Mouse (Mus musculus): ENCODE results near the gene Gm21958. TPM values are rescaled to one million over a fixed set of nuclear protein-coding genes. Genes with fewer than 3 reads are reported as not detected.

Gm21958 gene
- polyA plus RNA-seq, 1 experiment from 2014 or later = 1.0 TPM

DNA sequence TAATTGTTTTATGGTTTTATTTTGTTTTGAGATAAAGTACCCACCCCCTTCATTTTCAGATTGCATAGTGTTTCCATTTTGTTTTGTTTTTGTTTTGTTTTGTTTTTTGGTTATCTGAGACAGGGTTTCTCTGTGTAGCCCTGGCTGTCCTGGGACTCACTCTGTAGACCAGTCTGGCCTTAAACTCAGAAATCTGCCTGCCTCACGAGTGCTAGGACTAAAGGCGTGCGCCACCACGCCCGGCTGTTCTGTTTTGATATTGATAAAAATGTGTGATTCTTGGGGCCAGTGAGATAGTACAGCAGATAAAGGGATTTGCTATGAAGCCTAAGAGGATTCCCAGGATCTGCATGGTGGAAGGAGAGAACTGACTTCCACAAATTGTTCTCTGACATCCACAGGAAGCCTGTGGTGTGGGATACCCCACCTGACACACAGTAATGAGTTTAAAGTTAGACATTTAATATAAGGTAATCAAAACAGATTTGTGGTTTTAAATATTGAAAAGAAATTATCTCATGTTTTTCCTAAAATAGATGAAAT, 14.3 kb downstream of the Gm21958 start:
- Histone ChIP-seq H3K4me1 (replicated peaks; ENCODE audit: control insufficient read depth, insufficient read depth, low read length) (no peaks in the 10 kb centered on the region), H3K27me3 (ENCODE audit: control insufficient read depth, insufficient read depth, low read length) (no peaks in the 10 kb centered on the region), H3K36me3 (ENCODE audit: control insufficient read depth, insufficient read depth, low read length) (peaks cover 5% of the 10 kb centered on the region; the same call in 1 of the 2 replicates), H3K4me2 (ENCODE audit: low read depth, low read length, severe bottlenecking) (no peak overlapping the region), H3K27ac (ENCODE audit: low read depth, low read length) (no peak overlapping the region), H3K9me3 (ENCODE audit: control insufficient read depth, low read length) (no peaks in the 10 kb centered on the region), H3K4me3 (ENCODE audit: low read depth, low read length) (no peak overlapping the region), H3K9ac (ENCODE audit: low read length) (no peak overlapping the region)
- WGBS = 92% methylated on average over 5 of the region's 5 CpGs
- DNase-seq (ENCODE audit: low spot score) (no peak), ATAC-seq (replicated peaks; ENCODE audit: low FRiP score) (no peak)

DNA sequence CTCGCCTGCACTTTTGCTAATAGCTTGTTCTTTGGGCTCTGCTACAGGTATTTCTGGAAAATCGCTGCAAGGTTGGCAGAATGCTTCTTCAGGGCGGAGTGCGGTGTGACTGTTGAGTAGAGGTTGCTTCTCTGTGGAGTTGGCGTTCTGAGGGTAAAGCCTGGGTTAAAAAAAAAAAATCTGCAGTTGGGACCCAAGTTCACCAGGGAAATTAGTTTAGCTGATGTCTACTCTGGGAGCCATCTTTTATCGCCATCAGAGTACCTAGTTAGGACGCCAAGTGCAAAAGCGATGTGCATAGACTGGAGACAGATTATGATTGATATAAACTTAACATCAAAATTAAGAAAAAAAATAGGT, 21.1 kb downstream of the Gm21958 start:
- H3K27me3 ChIP-seq (ENCODE audit: control insufficient read depth, insufficient read depth, low read length) = no peaks in the 10 kb centered on the region
- no peaks in the 10 kb centered on the region; the same call in 1 of the 2 replicates for H3K4me1 ChIP-seq (replicated peaks; ENCODE audit: control insufficient read depth, insufficient read depth, low read length)
- DNase-seq (ENCODE audit: low spot score) (no peak), ATAC-seq (replicated peaks; ENCODE audit: low FRiP score) (no peak)
- H3K4me2 ChIP-seq (ENCODE audit: low read depth, low read length, severe bottlenecking) = peak overlapping the region; percentile 47
- no peaks in the 10 kb centered on the region for H3K9me3 ChIP-seq (ENCODE audit: control insufficient read depth, low read length)
- H3K4me3 ChIP-seq (ENCODE audit: low read depth, low read length) = peak overlapping the region; percentile 75
- H3K36me3 ChIP-seq (ENCODE audit: control insufficient read depth, insufficient read depth, low read length) = no peaks in the 10 kb centered on the region
- peak overlapping the region; percentile 73 for H3K9ac ChIP-seq (ENCODE audit: low read length)
- under 1% methylated on average over 8 of the region's 8 CpGs for WGBS
- peak overlapping the region; percentile 48; the same call in 1 of the 2 replicates for H3K27ac ChIP-seq (ENCODE audit: low read depth, low read length)

DNA sequence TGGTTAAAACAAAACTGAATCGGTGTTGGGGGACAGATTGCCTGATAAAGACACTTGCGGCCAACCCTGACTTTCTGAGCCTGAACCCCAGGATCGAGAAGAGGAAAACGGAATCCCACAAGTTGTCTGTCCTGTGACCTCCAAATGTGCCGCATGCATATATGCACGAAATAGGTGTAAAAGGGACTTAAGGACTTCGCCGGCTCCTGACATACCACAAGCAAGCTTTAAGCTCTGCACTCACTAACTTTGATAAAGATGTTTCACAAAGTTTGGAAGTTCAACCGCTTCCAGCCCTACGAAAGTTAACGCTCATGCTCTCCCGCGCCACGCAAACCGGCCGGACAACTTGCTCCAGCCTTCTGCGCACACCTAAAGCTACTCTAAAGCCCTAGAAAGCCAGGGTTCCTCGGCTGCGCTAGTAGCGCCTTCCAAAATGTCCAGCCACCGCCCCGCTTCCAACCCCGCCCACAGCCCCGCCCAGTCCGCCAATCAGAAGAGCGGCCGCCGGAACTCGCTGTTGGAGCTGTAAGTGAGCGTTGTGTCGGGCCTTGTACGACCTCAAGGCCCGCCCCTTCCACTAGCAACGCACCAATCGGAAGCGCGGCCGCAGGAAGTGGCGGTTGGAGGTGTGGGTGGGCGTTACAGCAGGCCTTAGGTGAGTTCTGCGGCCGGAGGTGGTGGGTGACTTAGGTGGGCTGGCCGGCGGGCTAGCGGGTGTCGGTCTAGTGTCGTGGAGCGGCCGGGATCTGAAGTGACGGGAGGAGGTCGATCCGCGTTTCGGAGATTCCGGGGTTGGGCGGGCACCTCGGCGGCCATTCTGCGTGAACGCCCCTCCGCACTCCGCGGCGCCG, 21.7 kb downstream of the Gm21958 start, which contains the start of gene Supt20:
Supt20 (plus strand) TSS at position 606 of the 854 bp plus-strand sequence.
- peak within 1 kb of the TSS; percentile 48; the same call in 1 of the 2 replicates for H3K27ac ChIP-seq (ENCODE audit: low read depth, low read length)
- H3K4me2 ChIP-seq (ENCODE audit: low read depth, low read length, severe bottlenecking) = peak within 1 kb of the TSS; percentile 84
- WGBS = 2% methylated on average over 65 of the region's 65 CpGs
- peak within 1 kb of the TSS; percentile 75 for H3K4me3 ChIP-seq (ENCODE audit: low read depth, low read length)
- H3K9ac ChIP-seq (ENCODE audit: low read length) = peak within 1 kb of the TSS; percentile 73
- DNase-seq (ENCODE audit: low spot score) = peak; percentile 96
- no peaks in the 10 kb centered on the region; the same call in 1 of the 2 replicates for H3K4me1 ChIP-seq (replicated peaks; ENCODE audit: control insufficient read depth, insufficient read depth, low read length)
- no peaks in the 10 kb centered on the region for H3K27me3 ChIP-seq (ENCODE audit: control insufficient read depth, insufficient read depth, low read length)
- ATAC-seq (replicated peaks; ENCODE audit: low FRiP score) = peak; percentile 98
- H3K36me3 ChIP-seq (ENCODE audit: control insufficient read depth, insufficient read depth, low read length) = no peaks in the 10 kb centered on the region
- no peaks in the 10 kb centered on the region for H3K9me3 ChIP-seq (ENCODE audit: control insufficient read depth, low read length)

DNA sequence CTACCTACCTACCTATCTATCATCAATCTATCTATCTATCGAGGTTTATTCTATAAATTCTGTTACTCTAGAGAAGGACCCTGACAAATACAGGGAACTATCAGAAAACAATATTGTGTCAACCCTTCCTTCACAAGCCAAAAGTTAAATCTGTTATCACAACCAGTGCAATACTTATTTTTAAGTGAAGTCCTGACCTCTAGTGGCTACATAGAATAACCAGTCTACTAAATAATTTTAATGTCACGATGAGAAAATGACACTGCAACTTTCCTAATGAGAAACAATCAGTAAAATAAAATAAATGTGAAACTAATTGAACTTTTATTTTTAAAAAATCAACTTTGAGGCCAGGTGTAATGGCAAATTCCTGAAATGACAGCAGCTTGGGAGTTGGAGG, 25.1 kb downstream of the Gm21958 start:
- Histone ChIP-seq H3K4me2 (ENCODE audit: low read depth, low read length, severe bottlenecking) (no peak overlapping the region), H3K9me3 (ENCODE audit: control insufficient read depth, low read length) (no peaks in the 10 kb centered on the region), H3K4me1 (replicated peaks; ENCODE audit: control insufficient read depth, insufficient read depth, low read length) (no peaks in the 10 kb centered on the region; the same call in 1 of the 2 replicates), H3K27ac (ENCODE audit: low read depth, low read length) (no peak overlapping the region), H3K9ac (ENCODE audit: low read length) (no peak overlapping the region), H3K27me3 (ENCODE audit: control insufficient read depth, insufficient read depth, low read length) (no peaks in the 10 kb centered on the region), H3K36me3 (ENCODE audit: control insufficient read depth, insufficient read depth, low read length) (no peaks in the 10 kb centered on the region), H3K4me3 (ENCODE audit: low read depth, low read length) (no peak overlapping the region)
- 61% methylated on average over 2 of the region's 2 CpGs for WGBS
- DNase-seq (ENCODE audit: low spot score) (no peak), ATAC-seq (replicated peaks; ENCODE audit: low FRiP score) (no peak)

DNA sequence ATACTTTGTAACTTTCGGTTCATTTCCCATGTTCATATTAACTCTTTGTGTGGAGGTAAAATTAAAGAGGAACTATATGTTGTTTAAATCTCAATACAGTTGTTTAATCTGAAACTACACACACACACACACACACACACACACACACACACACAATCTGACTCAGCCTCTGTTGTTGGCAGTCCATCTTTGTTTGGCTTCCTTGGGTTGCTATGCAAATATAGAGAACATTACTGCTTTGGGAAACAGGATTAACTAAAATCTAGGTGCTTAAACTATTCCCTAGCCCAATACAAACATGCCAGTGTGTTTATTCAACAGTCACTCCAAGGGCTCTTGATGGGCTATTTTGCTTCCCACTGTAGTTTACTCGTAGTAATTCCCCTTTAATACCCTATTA, 26.9 kb downstream of the Gm21958 start:
- ATAC-seq (replicated peaks; ENCODE audit: low FRiP score) (no peak), DNase-seq (ENCODE audit: low spot score) (no peak)
- 67% methylated on average over 2 of the region's 2 CpGs for WGBS
- H3K4me3 ChIP-seq (ENCODE audit: low read depth, low read length) = no peak overlapping the region
- H3K9ac ChIP-seq (ENCODE audit: low read length) = no peak overlapping the region
- H3K4me2 ChIP-seq (ENCODE audit: low read depth, low read length, severe bottlenecking) = no peak overlapping the region
- no peaks in the 10 kb centered on the region; the same call in 1 of the 2 replicates for H3K4me1 ChIP-seq (replicated peaks; ENCODE audit: control insufficient read depth, insufficient read depth, low read length)
- no peaks in the 10 kb centered on the region for H3K36me3 ChIP-seq (ENCODE audit: control insufficient read depth, insufficient read depth, low read length)
- H3K27ac ChIP-seq (ENCODE audit: low read depth, low read length) = no peak overlapping the region
- no peaks in the 10 kb centered on the region for H3K9me3 ChIP-seq (ENCODE audit: control insufficient read depth, low read length)
- no peaks in the 10 kb centered on the region for H3K27me3 ChIP-seq (ENCODE audit: control insufficient read depth, insufficient read depth, low read length)

DNA sequence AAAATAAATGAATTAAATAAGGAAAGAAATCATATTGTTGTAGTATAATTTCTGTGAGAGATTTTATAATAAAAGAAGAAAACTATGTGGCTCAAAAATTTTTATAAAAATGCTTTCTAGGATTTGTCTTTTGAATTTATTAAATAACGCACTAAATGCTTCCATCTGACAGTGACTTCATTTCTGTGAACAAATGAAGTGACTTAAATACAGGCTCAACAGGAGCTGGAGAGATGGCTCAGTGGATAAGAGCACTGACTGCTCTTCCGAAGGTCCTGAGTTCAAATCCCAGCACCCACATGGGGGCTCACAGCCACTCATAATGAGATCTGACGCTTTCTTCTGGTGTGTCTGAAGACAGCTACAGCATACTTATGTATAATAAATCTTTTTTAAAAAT, 29.0 kb downstream of the Gm21958 start:
- H3K27ac ChIP-seq (ENCODE audit: low read depth, low read length) = no peak overlapping the region
- no peaks in the 10 kb centered on the region for H3K36me3 ChIP-seq (ENCODE audit: control insufficient read depth, insufficient read depth, low read length)
- no peaks in the 10 kb centered on the region for H3K9me3 ChIP-seq (ENCODE audit: control insufficient read depth, low read length)
- ATAC-seq (replicated peaks; ENCODE audit: low FRiP score) (no peak), DNase-seq (ENCODE audit: low spot score) (no peak)
- no peak overlapping the region for H3K4me3 ChIP-seq (ENCODE audit: low read depth, low read length)
- H3K4me1 ChIP-seq (replicated peaks; ENCODE audit: control insufficient read depth, insufficient read depth, low read length) = no peaks in the 10 kb centered on the region
- no peak overlapping the region for H3K4me2 ChIP-seq (ENCODE audit: low read depth, low read length, severe bottlenecking)
- H3K27me3 ChIP-seq (ENCODE audit: control insufficient read depth, insufficient read depth, low read length) = no peaks in the 10 kb centered on the region
- H3K9ac ChIP-seq (ENCODE audit: low read length) = no peak overlapping the region
- WGBS = 93% methylated on average over 3 of the region's 3 CpGs

DNA sequence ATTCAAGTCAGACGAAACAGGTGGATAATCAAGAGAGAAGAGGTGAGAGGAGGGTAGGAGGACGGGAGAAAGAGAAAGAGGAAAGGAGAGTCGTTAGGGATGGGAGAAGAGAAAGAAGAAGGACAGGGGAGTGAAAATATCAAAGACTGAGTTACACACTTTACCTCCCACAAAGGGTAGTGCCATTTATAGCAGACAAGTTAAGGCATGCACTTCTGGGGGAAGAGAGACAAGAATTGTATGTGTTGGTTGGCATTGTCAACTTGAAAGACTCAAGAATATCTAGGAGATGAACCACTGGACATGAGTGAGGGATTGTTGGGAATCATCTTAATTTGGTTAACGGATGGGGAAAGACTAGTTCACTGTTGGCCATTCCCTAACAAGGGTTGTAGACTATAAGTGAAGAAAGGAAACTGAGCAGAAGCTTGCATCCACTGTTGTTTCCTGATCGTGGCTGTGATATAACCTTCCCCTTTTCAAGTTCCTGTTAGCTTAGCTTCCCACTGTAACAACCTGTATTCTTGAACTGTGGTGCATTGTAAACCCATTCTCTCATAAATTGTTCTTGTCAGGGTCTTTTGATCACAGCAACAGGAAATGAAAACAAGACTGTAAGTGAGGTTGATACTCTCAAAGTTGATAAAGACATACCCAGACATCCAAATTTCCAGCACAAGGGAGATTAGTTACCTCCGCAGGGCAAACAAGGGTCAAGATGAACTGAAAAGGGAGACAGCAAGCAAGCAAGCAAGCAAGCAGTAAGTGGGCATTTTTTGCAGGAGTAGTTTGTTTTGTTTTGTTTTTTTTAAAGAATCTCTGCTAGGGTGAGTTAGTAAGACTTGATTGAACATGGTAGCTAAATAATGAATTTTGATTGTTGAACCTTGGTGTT, 32.6 kb downstream of the Gm21958 start:
- H3K9me3 ChIP-seq (ENCODE audit: control insufficient read depth, low read length) = no peaks in the 10 kb centered on the region
- ATAC-seq (replicated peaks; ENCODE audit: low FRiP score) (no peak), DNase-seq (ENCODE audit: low spot score) (no peak)
- no peak overlapping the region for H3K4me2 ChIP-seq (ENCODE audit: low read depth, low read length, severe bottlenecking)
- H3K9ac ChIP-seq (ENCODE audit: low read length) = no peak overlapping the region
- H3K27ac ChIP-seq (ENCODE audit: low read depth, low read length) = no peak overlapping the region
- no peaks in the 10 kb centered on the region for H3K4me1 ChIP-seq (replicated peaks; ENCODE audit: control insufficient read depth, insufficient read depth, low read length)
- no peaks in the 10 kb centered on the region for H3K27me3 ChIP-seq (ENCODE audit: control insufficient read depth, insufficient read depth, low read length)
- no peak overlapping the region for H3K4me3 ChIP-seq (ENCODE audit: low read depth, low read length)
- 81% methylated on average over 6 of the region's 6 CpGs for WGBS
- no peaks in the 10 kb centered on the region for H3K36me3 ChIP-seq (ENCODE audit: control insufficient read depth, insufficient read depth, low read length)

DNA sequence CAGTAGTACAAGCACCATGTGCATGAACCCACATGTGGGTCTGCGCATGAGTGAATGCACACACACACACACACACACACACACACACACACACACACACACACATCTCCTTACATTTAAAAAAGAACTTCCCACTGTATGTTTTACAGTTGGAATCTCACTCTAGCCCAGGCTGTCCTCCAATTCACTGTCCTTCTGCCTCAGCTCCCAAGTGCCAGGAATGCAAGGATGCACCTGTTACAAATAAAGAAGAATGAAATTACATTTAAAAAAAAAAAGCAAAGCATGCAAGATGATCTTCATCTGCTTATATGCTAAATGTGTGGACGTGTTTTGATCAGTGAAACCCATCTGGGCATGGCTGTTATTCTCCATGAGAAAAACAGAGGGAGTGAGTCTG, 37.3 kb downstream of the Gm21958 start:
- DNase-seq (ENCODE audit: low spot score) (no peak), ATAC-seq (replicated peaks; ENCODE audit: low FRiP score) (no peak)
- H3K27me3 ChIP-seq (ENCODE audit: control insufficient read depth, insufficient read depth, low read length) = no peaks in the 10 kb centered on the region
- 86% methylated on average over 2 of the region's 2 CpGs for WGBS
- H3K9ac ChIP-seq (ENCODE audit: low read length) = no peak overlapping the region
- no peaks in the 10 kb centered on the region for H3K9me3 ChIP-seq (ENCODE audit: control insufficient read depth, low read length)
- no peak overlapping the region for H3K4me2 ChIP-seq (ENCODE audit: low read depth, low read length, severe bottlenecking)
- H3K27ac ChIP-seq (ENCODE audit: low read depth, low read length) = no peak overlapping the region
- H3K4me1 ChIP-seq (replicated peaks; ENCODE audit: control insufficient read depth, insufficient read depth, low read length) = no peaks in the 10 kb centered on the region
- H3K36me3 ChIP-seq (ENCODE audit: control insufficient read depth, insufficient read depth, low read length) = no peaks in the 10 kb centered on the region
- no peak overlapping the region for H3K4me3 ChIP-seq (ENCODE audit: low read depth, low read length)

Measured in forebrain, embryonic 11.5 days (tissue).